Mouse (Mus musculus) urinary bladder, postnatal 14 days (tissue): ENCODE measurements around the gene Hist1h4b.
A peak's percentile ranks its signal among the peaks of the same experiment; 100 is the strongest.
"Not testable (repeated sequence)": the region's sequence is repeated elsewhere in the genome, so short reads cannot be mapped to it uniquely, and the experiment has no call there.

Source experiments
- DNase-seq: peaks from one replicate; pipeline ENCODE4 v3.0.0; 2021; ENCODE audit warnings: low spot score

Hist1h4b gene

DNA sequence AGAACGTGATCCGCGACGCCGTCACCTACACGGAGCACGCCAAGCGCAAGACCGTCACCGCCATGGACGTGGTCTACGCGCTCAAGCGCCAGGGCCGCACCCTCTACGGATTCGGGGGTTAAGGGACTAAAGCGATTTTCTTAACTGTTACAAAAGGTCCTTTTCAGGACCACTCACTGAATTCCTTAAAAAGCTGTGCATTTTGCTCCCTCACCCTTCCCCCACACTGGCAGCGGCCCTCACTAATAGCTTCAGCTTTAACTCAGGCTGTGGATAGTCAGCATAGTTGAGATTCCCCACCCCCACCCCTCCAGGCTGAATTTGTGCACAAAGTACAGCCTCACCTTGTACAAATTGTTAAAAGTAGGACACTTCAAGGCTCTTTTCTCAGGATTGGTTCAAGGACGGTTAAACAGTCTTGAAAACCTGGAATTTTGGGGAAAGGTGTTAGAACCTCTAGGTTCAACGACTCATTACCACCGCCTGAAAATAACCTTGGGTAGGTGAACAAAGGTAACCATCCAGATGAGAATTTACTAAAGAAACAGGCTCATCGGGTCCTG lies 479 bp downstream of the Hist1h4b start:
- no peak for DNase-seq

DNA sequence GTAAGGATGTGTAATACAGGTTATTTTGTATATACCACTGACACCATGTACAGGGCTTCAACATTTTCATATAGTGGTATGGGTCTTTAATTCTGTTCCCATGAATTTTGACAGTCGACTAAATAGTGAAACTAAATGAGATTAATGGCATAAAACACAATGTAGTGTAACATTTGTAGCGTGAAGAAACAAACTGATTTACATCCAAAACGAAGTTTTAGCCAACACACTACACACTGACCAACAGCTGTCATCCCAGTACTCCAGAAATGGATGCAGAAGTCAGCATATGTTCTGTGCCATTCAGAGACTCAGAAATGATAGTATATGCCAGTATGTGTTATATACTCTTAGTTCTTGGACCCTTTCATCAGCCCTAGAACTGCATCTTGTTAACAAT lies 1.1 kb downstream of the Hist1h4b start:
- DNase-seq: no peak

DNA sequence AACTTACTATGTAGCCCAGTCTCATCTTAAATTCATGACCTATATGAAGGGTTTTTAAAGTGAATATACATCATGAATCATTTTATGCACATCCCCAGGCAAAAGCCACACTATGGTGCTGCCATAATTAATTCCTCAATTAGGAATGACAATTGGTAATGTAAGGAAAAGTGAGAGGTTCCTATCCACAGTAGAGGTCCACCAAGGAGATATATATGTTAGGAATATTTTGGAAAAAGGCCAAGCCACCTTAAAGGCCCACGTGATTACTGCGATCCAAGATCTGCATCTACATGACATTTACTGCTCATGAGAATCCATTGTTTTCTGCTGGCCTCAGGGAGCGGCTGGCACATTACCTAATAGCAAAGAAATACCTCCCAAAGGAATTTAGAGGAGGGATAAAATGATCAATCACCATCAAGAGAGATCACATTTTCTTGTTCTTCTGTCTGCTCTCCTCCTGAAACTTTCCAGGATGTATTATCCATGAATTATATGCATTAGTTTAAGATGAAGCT lies 2.5 kb downstream of the Hist1h4b start:
- no peak for DNase-seq

- DNase-seq: no peak
Observed at GRCm38 (mm10) chr13:23759916-23760239, 3.1 kb downstream of the Hist1h4b start.

- no peak for DNase-seq
Observed at GRCm38 (mm10) chr13:23760240-23760971, 3.6 kb downstream of the Hist1h4b start.

DNA sequence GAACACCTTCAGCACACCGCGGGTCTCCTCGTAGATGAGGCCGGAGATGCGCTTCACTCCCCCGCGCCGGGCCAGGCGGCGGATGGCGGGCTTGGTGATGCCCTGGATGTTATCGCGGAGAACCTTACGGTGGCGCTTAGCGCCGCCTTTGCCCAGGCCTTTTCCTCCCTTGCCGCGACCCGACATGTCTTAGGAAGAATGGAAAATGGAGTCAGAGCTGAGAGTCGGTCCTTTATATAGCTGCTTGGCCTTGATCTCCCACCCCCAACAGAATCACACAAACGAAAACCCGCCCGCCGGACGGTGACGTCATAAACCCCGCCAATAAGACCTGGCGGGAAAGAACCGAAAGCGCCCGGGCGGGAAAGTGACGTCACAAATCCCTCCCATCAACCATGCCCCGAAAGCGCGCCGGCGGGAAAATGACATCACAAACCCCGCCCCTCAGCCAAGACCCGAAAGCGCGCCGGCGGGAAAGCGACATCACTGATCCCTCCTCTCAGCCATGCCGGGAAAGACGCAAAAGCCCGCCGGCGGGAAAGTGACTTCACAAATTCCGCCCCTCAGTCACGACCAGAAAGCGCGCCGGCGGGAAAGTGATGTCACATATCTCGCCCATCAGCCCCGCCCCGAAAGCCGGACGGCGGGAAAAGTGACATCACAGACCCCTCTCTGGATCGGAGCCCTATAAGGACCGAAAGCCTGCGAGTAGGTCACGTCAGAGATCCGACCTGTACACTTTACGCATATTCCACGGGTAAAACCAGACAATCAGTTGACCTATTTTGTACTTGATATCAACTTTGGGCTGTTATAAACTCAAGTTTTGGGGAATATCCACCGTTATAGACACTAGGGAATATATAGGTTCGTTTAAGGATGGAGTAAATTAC lies 4.4 kb downstream of the Hist1h4b start, which contains the start of gene Hist1h4a:
Hist1h4a (minus strand) TSS at position 259 of the 893 bp plus-strand sequence.
- peak; percentile 99 for DNase-seq

- peak; percentile 53 for DNase-seq
Observed at GRCm38 (mm10) chr13:23761871-23762821, 5.3 kb downstream of the Hist1h4b start, which contains the start of gene Hist1h3a. Gene Hist1h3a, minus strand, starts transcription at chr13:23762386.

GRCm38 (mm10) chr13:23763242-23763585 lies 6.4 kb downstream of the Hist1h4b start:
- no peak for DNase-seq

DNA sequence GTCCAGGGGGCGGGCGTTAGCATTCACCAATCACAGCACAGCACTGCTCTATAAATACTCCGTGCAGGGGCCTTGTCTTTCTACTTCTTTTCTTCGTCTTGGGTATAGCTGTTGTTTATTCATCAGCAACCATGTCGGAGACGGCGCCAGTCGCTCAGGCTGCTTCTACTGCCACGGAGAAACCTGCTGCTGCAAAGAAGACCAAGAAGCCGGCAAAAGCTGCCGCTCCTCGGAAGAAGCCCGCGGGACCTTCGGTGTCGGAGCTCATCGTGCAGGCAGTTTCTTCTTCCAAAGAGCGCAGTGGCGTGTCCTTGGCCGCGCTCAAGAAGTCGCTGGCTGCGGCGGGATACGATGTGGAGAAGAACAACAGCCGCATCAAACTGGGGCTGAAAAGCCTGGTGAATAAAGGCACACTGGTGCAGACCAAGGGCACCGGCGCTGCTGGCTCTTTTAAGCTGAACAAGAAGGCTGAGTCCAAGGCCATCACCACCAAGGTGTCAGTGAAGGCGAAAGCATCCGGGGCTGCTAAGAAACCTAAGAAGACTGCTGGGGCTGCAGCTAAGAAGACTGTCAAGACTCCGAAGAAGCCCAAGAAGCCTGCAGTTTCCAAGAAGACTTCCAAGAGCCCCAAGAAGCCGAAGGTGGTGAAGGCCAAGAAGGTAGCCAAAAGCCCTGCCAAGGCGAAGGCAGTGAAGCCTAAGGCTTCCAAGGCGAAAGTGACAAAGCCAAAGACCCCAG lies 6.9 kb downstream of the Hist1h4b start, which contains the start of gene Hist1h1a:
Hist1h1a (plus strand) TSS at position 81 of the 738 bp plus-strand sequence.
- DNase-seq: peak; percentile 84

GRCm38 (mm10) chr13:23764324-23765171 lies 7.7 kb downstream of the Hist1h4b start:
- DNase-seq: no peak

- no peak for DNase-seq
Observed at GRCm38 (mm10) chr13:23765172-23765513, 8.3 kb downstream of the Hist1h4b start.

DNA sequence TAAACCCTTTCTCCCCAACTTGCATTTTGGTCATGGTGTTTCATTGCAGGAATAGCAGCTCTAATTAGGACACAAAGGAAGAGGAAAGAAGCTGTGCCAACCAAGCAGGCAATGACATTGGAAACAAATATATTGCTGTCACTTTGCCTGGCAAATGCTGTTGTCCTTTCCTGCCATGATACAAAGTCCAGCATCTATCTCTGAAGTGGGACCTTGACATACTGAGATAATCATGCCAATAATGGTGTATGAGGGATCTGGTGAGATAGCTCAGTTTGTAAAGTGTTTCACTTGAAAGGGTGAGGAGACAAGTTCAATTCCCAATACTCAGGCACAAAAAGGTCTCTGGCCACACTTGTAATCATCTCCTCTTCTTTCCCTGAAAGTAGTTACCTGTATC lies 10.0 kb downstream of the Hist1h4b start:
- DNase-seq: no peak

DNA sequence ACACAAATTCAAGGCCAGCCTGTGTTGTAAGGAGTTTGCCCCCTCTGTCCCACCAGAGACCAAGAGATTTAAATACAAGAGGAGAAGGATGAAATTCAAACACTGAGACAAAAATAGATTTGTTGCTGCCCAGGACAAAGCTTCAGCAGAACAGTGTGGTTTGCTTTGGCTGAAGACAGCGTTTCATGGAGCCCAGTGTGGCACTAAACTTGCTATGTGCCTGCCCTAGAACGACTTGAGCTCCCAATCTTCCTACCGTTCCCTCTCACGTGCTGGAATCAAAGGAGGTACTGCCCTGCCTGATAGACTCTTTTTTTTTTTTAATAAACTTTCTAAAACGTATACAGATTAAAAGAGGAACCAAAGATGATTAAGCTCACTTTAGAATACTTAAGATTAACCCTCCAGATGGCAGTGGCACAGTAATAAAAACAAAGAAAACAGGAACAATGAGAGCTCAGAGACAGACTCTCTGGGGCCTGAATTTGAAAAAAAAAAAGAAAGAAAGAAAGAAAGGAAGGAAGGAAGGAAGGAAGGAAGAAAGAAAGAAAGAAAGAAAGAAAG lies 12.1 kb downstream of the Hist1h4b start:
- no peak for DNase-seq

GRCm38 (mm10) chr13:23769613-23770012 lies 12.8 kb downstream of the Hist1h4b start, which contains the start of gene Trim38:
Gene Trim38, plus strand, starts transcription at chr13:23769913.
- DNase-seq: not testable (repeated sequence)

GRCm38 (mm10) chr13:23772561-23773313 lies 15.9 kb downstream of the Hist1h4b start:
- peak; percentile 23 for DNase-seq

DNA sequence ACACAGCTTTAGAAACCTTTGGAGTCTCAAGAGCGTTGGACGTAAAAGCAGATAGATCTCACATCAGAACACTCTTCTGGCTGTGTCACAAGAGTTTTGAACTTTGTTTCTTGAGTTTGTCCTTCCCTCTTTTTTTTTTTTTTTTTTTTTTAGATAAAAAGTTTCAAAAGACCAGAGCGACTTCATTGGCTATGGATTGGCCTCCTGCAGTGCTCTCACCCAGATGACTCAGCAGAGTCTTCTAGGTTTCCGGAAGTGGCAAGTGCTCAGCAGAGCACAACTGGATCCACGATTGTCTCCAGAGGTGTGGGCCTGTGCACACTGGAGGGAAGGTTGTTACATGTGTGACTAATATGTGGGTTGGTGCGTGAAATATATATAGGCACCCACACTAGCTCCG lies 21.5 kb downstream of the Hist1h4b start:
- DNase-seq: no peak

DNA sequence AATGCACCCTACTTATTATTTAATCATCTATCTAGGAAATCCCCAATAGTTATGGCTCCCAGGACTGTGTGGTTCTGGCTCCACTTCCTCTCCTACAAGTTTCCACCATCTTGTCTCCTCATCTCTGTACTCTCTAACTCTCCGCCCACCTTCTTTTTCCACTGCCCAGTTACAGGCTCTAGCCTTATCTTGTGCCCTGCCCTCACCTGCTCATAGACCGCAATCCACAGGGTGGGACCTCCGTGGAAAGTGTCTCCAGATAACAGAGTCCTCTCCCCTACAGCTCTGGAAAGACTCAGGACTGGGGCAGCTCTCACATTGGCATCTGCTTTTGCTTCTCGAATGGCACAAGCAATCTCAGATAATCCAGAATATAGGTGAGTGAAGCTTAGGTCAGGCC lies 22.2 kb downstream of the Hist1h4b start:
- no peak for DNase-seq

GRCm38 (mm10) chr13:23792520-23792919 lies 35.7 kb downstream of the Hist1h4b start:
- DNase-seq: peak; percentile 51

DNA sequence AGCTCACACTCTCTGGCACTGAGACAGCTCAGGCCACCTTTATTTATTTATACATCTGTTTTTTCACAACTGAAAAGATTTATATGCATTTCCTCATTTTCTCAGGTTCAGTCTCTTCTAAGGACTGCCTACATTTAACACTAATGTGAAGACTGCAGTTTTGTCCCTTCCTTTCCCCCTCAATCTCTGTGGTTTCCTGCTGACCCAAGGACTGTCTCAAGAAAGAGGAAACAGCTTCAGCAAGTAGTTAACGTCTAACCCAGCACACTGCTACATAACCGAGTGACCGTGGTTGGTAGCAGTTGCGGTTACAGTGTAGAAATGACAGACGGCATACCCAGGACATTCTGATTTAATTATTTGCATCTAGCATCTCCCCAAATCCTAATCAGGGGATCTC lies 42.6 kb downstream of the Hist1h4b start:
- DNase-seq: no peak
